Mouse (Mus musculus) brain, embryonic 14.5 days (tissue): ENCODE results near the gene Cacnb4. TPM values are rescaled to one million over a fixed set of nuclear protein-coding genes. Genes with fewer than 3 reads are reported as not detected.

Experiments used
- DNase-seq: peaks from one replicate; pipeline ENCODE4 v3.0.0-alpha.2; 2011; ENCODE audit warnings: low read depth
- CTCF ChIP-seq: fragments of 200-500 bp; IDR thresholded peaks from 2 replicates; pipeline ENCODE4 v1.5.1; 2012; ENCODE audit warnings: inconsistent platforms, mild to moderate bottlenecking, moderate library complexity, borderline replicate concordance; ENCODE audit not compliant: insufficient read depth, insufficient read length; ENCODE audit errors: extremely low read depth
- POLR2A ChIP-seq: fragments of 200-500 bp; IDR thresholded peaks from 2 replicates; pipeline ENCODE4 v1.6.1; 2012; ENCODE audit warnings: mild to moderate bottlenecking, inconsistent platforms, borderline replicate concordance; ENCODE audit not compliant: poor library complexity, insufficient read depth, insufficient read length, severe bottlenecking; ENCODE audit errors: extremely low read depth
- polyA plus RNA-seq: library from polyadenylated mRNA; depleted of rRNA; stranded (reverse); fragments of >200 nt; gene quantifications from 2 replicates; pipeline ENCODE4 v1.2.3, GENCODE M21; 2012; rRNA removed

Cacnb4 gene
- polyA plus RNA-seq: 10.1 and 11.7 TPM in 2 replicates

- TF ChIP-seq POLR2A (peak; percentile 40; the same call in 1 of the 2 replicates), CTCF (no peak)
- peak; percentile 86 for DNase-seq
These were observed at the start of gene Cacnb4 for GRCm38 (mm10) chr2:52676023-52676912. Gene Cacnb4 (minus strand): TSS chr2:52676831.

- TF ChIP-seq CTCF: no peak
- no peak for TF ChIP-seq POLR2A
- peak; percentile 81 for DNase-seq
These were observed 43.8 kb upstream of the Cacnb4 start for GRCm38 (mm10) chr2:52720231-52721025.

- DNase-seq: no peak
- no peak for TF ChIP-seq POLR2A
- TF ChIP-seq CTCF: no peak
These were observed 40.4 kb upstream of the Cacnb4 start for GRCm38 (mm10) chr2:52717076-52717475.

GRCm38 (mm10) chr2:52715538-52715937 is 38.9 kb upstream of the Cacnb4 start:
- TF ChIP-seq POLR2A: no peak
- no peak for TF ChIP-seq CTCF
- DNase-seq: peak; percentile 69

GRCm38 (mm10) chr2:52714111-52714510 is 37.5 kb upstream of the Cacnb4 start:
- DNase-seq: no peak
- TF ChIP-seq POLR2A (no peak), CTCF (no peak)

- TF ChIP-seq CTCF (no peak), POLR2A (no peak)
- no peak for DNase-seq
These were observed 34.2 kb upstream of the Cacnb4 start for GRCm38 (mm10) chr2:52710804-52711203.

- TF ChIP-seq CTCF (no peak), POLR2A (no peak)
- DNase-seq: no peak
These were observed 32.8 kb upstream of the Cacnb4 start for GRCm38 (mm10) chr2:52709417-52709816.

GRCm38 (mm10) chr2:52701368-52702036 is 24.9 kb upstream of the Cacnb4 start:
- TF ChIP-seq CTCF (no peak), POLR2A (no peak)

GRCm38 (mm10) chr2:52700352-52700751 is 23.7 kb upstream of the Cacnb4 start:
- no peak for TF ChIP-seq CTCF
- TF ChIP-seq POLR2A: no peak
- no peak for DNase-seq

More at GRCm38 (mm10) chr2:52701368-52702036, 24.9 kb upstream of the Cacnb4 start:
- DNase-seq: no peak

GRCm38 (mm10) chr2:52694604-52695003 is 18.0 kb upstream of the Cacnb4 start:
- TF ChIP-seq CTCF (no peak), POLR2A (no peak)
- DNase-seq: no peak

- DNase-seq: no peak
These were observed 15.1 kb upstream of the Cacnb4 start for GRCm38 (mm10) chr2:52691745-52692144.

GRCm38 (mm10) chr2:52686601-52687000 is 10.0 kb upstream of the Cacnb4 start:
- no peak for DNase-seq
- TF ChIP-seq POLR2A (no peak), CTCF (no peak)

More at GRCm38 (mm10) chr2:52691745-52692144, 15.1 kb upstream of the Cacnb4 start:
- no peak for TF ChIP-seq POLR2A
- TF ChIP-seq CTCF: peak; percentile 9; the same call in 1 of the 2 replicates
